Mouse (Mus musculus): ENCODE results near the gene Heca.
"Not testable (repeated sequence)": the region's sequence is repeated elsewhere in the genome, so short reads cannot be mapped to it uniquely, and the experiment has no call there.

Gene Heca

DNA sequence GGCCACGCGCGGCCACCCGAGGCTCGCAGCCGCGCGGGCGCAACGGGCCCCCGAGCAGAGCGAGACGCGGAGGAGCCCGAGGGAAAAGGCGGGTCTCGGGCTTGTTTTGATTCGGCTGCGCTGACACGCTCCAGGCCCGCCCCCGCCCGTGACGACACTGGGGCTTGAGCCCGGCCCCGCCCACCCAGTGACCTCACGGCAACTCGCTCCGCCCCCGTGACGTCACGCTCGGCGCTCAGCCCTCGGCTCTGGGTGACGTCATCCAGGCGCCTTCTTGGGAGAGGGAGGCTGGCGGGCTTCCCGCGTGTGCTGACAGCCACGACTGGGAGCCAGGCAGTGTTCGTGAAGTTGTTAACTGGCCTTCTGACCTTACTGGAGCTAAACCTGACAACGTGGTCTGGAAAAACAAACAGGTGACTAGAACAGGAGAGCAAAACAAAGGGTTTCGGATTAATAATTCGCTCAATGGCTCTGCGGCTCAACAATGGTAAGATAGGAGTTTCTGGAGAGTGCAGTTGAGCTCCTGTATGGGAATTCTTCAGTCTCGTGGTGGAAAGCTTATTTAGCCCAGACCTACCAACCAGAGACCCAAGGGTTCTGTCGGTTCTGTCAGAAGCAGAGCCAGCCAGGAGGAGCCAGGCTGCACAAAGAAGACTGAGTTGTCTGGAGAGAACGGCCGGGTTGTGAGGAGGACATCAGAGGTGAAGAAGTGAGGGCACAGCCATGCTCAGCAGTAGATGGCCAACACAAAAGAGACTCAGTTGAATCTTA is at the start of gene Heca:
TSS of gene Heca (minus strand) at position 108 of the 771 bp plus-strand sequence.
- peak; percentile 94 for DNase-seq (ENCODE audit: low read depth, low spot score)

GRCm38 (mm10) chr10:17990576-17990975 is 42.7 kb upstream of the Heca start:
- no peak for DNase-seq (ENCODE audit: low read depth, low spot score)

GRCm38 (mm10) chr10:17989136-17989535 is 41.3 kb upstream of the Heca start:
- DNase-seq (ENCODE audit: low read depth, low spot score): no peak

DNA sequence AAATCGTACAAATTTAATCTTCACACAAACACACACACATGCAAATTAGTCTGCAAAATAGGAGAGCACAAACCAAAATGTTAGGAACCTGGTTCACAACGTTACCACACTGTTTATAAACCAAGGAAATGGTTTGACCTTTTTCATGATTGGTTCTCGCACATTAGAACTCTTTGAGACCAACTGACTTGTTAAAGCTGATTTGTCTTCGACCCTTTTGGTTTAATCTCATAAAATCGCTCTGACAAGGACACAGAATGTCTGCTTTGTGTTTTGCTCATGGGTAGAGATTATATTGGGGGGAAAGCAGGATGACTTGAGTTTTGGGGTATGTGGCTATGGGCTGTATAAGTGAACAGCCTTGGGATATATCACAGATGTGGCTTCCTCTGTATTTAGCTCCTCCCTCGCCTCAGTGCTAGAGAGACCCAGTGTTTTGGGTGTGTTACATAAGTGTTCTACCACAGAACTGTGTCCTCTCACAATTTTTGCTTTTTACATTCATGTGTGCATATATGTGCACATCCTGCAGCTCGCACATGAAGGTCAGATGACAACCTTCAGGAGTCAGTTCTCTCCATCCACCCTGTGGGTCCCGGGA is 40.1 kb upstream of the Heca start:
- no peak for DNase-seq (ENCODE audit: low read depth, low spot score)

DNA sequence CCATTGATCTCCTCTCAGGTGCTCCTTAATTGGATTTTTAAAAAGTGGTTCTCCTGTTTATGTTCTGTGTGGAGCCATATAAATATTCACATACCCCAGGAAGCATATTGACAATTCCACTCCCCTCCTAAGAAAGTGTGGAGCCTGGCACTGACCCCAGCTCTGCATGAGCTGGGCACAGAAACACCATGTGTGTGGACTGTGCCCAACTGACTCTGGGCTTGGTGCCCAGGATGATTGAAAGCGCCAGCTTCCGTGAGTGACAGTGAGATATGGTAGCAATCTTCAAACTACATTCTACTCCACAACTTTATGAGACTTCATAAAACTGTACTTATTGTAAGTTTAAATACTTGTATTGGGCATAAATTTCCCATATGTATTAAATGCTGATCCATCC is 35.4 kb upstream of the Heca start:
- DNase-seq (ENCODE audit: low read depth, low spot score): no peak

DNA sequence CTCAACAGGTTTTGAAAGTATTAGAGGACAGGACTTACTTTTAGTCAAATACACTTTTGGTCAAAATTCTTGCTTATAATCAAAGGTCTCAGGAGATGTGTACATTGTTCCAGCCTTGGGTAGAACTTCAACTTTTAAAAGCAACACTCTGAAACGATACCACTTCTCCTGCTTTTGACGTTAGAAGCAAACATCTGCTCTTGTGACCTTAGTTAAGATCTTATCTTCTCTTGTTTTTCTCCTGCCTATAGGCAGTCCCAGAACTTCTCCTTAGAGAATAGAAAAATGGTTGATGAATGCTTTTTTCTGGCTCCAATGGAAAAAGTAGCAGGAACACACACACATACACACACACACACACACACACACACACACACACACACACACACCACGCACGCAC is 18.2 kb upstream of the Heca start:
- DNase-seq (ENCODE audit: low read depth, low spot score): no peak

GRCm38 (mm10) chr10:17950761-17951160 is 2.9 kb upstream of the Heca start:
- no peak for DNase-seq (ENCODE audit: low read depth, low spot score)

DNA sequence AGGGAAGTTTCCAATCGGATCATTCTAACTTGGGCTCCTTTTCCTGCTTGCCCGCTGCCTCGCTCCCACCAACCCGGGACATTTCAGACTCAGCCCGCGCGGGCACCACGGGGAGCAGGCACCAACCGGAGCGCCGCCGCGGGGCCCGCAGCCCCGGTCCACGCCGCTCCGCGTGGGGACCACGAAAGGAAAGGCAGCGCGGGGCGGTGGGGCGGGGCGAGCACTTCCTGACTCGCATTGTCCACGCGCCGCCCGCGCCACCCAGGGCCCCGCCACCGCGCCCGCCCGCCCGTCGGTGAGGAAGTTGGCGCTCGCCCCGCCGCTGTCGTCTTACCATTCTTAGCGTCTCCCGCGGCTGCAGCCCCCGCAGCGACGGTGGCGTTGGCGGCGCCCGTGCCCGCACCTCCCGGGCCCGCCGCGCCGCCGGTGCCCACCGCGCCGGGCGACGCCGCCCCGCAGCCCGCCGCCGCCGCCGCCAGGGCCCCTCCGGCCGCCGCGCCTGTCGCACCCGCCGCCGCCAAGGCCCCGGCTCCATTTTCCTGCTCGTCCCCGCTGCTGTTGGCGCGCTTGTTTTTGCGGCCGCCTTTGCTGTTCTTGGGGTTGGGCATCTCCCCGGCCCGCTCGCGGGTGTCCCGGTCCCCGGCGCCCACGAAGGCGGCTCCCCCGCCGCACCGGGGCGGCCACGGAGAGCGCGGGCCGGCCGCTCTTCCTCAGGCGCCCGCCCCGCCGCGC is 526 bp downstream of the Heca start:
- peak; percentile 22 for DNase-seq (ENCODE audit: low read depth, low spot score)

- not testable (repeated sequence) for DNase-seq (ENCODE audit: low read depth, low spot score)
Measured at GRCm38 (mm10) chr10:17946799-17947174, 1.1 kb downstream of the Heca start.

- no peak for DNase-seq (ENCODE audit: low read depth, low spot score)
Measured at GRCm38 (mm10) chr10:17946046-17946445, 1.8 kb downstream of the Heca start.

GRCm38 (mm10) chr10:17933622-17934021 is 14.2 kb downstream of the Heca start:
- no peak for DNase-seq (ENCODE audit: low read depth, low spot score)

DNA sequence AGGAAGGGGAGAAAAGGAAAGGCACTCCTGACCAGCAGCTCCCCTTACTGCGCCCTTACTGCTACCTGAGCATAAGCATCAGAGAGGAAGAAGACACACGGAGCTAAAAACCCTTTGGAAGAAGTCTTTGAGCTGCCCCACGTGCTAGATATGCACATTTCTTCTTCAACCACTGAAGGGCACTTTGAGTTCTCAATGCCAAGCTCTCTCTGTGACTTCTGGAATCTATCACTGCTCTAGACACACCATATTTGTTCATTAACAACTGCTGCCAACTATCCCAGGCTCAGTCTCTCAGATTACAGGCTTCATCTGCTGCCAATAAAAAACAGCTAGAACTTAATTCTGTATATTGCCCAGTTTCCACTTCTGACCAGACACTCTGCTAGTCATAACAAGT is 15.7 kb downstream of the Heca start:
- DNase-seq (ENCODE audit: low read depth, low spot score): no peak

GRCm38 (mm10) chr10:17931157-17931556 is 16.7 kb downstream of the Heca start:
- no peak for DNase-seq (ENCODE audit: low read depth, low spot score)

- no peak for DNase-seq (ENCODE audit: low read depth, low spot score)
Measured at GRCm38 (mm10) chr10:17930445-17931083, 17.3 kb downstream of the Heca start.

GRCm38 (mm10) chr10:17925200-17925599 is 22.7 kb downstream of the Heca start:
- DNase-seq (ENCODE audit: low read depth, low spot score): no peak

GRCm38 (mm10) chr10:17924166-17924565 is 23.7 kb downstream of the Heca start:
- no peak for DNase-seq (ENCODE audit: low read depth, low spot score)

DNA sequence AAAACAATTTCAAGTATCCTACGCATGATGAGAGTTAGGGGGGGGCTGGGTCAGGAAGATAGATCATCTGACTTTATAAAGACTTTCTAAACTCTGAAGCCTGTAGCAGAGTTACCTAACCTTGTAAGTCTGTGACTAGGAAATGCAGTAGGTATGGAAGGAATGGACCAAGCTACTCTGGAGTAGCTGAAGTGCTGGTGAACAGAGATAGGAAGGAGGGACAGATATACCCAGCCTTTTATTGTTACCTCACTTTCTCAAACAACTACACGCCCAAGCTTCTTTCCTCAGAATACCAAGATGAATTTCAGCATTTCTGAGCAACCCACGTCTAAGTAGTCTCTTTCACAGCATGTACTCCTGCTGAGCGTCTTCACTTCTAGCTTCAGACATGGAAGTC is 26.5 kb downstream of the Heca start:
- DNase-seq (ENCODE audit: low read depth, low spot score): no peak

DNA sequence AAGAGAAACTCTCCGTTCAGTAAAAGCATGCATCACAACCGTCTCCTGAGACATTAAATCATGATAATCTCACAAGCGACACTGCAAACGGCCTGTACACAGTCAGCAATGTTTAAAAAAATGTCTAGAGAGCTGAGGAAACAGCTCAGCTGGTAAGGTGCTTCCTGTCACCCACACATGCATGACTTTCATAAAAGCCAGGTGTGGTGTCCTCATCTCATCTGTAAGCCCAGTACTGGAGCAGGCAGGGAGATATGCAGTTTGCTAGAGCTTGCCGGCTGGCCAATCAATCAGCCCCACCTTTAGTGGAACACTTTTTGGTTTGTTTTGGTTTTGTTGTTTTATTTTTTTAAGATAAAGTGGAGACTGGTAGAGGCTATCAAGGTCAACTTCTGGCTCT is 27.9 kb downstream of the Heca start:
- no peak for DNase-seq (ENCODE audit: low read depth, low spot score)

DNA sequence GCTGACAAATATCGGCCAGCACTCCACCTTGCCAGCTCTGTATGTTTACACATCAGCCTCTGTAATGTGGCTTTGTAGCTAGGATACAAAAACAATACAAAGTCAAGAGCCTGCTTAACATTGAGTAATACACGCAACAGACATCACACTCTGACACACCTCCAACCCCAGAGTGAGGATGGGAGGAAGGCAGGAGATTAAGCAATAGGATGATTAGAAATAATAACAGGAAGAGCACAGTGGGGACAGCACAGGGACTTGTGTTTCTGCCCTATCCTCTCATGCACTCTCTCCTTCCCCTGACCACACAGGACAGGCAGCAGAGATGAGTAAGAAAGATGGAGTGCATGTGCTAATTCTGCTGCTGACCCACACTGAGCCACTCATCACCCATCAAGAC is 28.8 kb downstream of the Heca start:
- no peak for DNase-seq (ENCODE audit: low read depth, low spot score)

DNA sequence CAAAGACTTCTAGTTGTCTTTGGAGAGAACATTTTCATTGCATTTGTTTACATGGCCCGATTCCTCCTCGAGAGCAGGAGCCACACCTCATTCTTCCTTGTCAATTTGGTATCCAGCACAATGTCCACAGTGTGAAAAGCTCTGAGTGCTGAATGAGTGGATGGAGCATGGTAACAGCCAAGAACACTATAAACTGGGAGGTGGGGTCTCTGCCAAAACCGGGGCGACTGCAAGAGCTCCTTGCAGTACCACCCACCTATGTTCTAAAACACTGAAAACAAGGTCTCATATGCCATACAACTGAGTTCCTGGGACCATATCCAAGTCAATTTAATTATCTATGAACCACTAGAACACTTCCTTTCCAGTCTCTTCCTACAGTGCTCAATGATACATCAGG is 39.1 kb downstream of the Heca start:
- no peak for DNase-seq (ENCODE audit: low read depth, low spot score)

DNA sequence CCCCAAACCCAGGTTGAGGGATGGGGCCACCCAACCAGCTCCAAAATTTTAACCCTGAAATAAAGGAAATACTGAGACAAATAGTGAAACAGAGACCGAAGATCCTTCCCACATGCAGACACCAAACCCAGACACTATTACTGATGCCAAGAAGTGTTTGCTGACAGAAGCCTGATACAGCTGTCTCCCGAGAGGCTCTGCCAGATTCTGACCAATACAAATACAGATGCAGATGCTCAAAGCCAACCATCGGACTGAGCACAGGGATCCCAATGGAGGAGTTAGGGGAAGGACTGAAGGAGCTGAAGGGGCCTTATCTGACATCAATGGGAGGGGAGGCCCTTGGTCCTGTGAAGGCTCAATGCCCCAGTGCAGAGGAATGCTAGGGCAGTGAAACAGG is 41.5 kb downstream of the Heca start:
- DNase-seq (ENCODE audit: low read depth, low spot score): not testable (repeated sequence)

- DNase-seq (ENCODE audit: low read depth, low spot score): no peak
Measured at GRCm38 (mm10) chr10:17903449-17903848, 44.4 kb downstream of the Heca start.
